In genomic region chr10:118411377-118411776, GRCm38 (mm10) we compare ENCODE assay signal across 10 mouse cellular contexts. TPM values are rescaled to one million over a fixed set of nuclear protein-coding genes. Genes with fewer than 3 reads are reported as not detected.
DNase-seq lines count a peak whose midpoint lies in the region; ATAC-seq and TF ChIP-seq lines count a peak whose summit lies in the region.
"Had no signal": no experiment of that assay in that cellular context is flagged by ENCODE, and none has a peak within 500 bp of the region (broad histone marks: within the 10 kb centered on the region; RNA-seq: fewer than 3 reads in every experiment).

No protein-coding gene starts in this region.

- DNase-seq in kidney, adult 2 months: no peak
- no peak for DNase-seq in testis, postnatal 14 days (ENCODE audit: low spot score)
- peak; percentile 19 for DNase-seq in embryonic facial prominence, embryonic 10.5 days (ENCODE audit: low spot score)
- DNase-seq in testis, postnatal 10 days (ENCODE audit: low spot score): peak; percentile 53
- no peak for DNase-seq in right cerebral cortex, postnatal 4 days
- no peak for DNase-seq in midbrain, embryonic 10.5 days (ENCODE audit: low spot score)
- DNase-seq: thymus, postnatal 25 days had no signal

- no peak overlapping the region for H3K4me3 ChIP-seq in kidney, adult 2 months (ENCODE audit: insufficient read depth, low read depth, low read length)
- H3K4me3 ChIP-seq in kidney, embryonic 14.5 days (ENCODE audit: low read length): no peak overlapping the region
- H3K4me3 ChIP-seq in testis, adult 2 months (ENCODE audit: control insufficient read depth, low read depth, low read length): no peak overlapping the region
- no peak overlapping the region for H3K4me3 ChIP-seq in embryonic facial prominence, embryonic 10.5 days
- no peak overlapping the region for H3K4me3 ChIP-seq in midbrain, embryonic 10.5 days

- H3K4me2 ChIP-seq in kidney, embryonic 14.5 days (replicated peaks; ENCODE audit: low read depth, low read length): no peak overlapping the region

- no peaks in the 10 kb centered on the region for H3K36me3 ChIP-seq in kidney, adult 2 months (ENCODE audit: control insufficient read depth, insufficient read depth, low read length)
- H3K36me3 ChIP-seq in kidney, embryonic 14.5 days (ENCODE audit: control insufficient read depth, insufficient read depth, low read length): no peaks in the 10 kb centered on the region
- H3K36me3 ChIP-seq in testis, adult 2 months (ENCODE audit: control insufficient read depth, insufficient read depth, low read length): no peaks in the 10 kb centered on the region
- H3K36me3 ChIP-seq in embryonic facial prominence, embryonic 10.5 days (replicated peaks): no peaks in the 10 kb centered on the region
- no peaks in the 10 kb centered on the region for H3K36me3 ChIP-seq in midbrain, embryonic 10.5 days

- no peak for TF ChIP-seq POLR2A in kidney, adult 2 months (IDR thresholded peaks at IDR 0.05; ENCODE audit: low read depth, low read length)
- no peak for TF ChIP-seq POLR2A in testis, adult 2 months (IDR thresholded peaks at IDR 0.05; ENCODE audit: control insufficient read depth, low read depth, low read length)

- TF ChIP-seq CTCF in kidney, adult 2 months (conservative IDR thresholded peaks at IDR 0.05; ENCODE audit: insufficient read depth, insufficient read length, low read depth, low read length): peak; percentile 45; the same call in 1 of the 2 replicates
- peak; percentile 33; the same call in 1 of the 2 replicates for TF ChIP-seq CTCF in testis, adult 2 months (IDR thresholded peaks at IDR 0.05; ENCODE audit: control insufficient read depth, insufficient read depth, insufficient replicate concordance, low read depth, low read length)

- no peak for ATAC-seq in kidney, embryonic 14.5 days (ENCODE audit: low FRiP score, low TSS enrichment)

- H3K27ac ChIP-seq in kidney, adult 2 months (ENCODE audit: insufficient read depth, low read depth, low read length): no peak overlapping the region
- H3K27ac ChIP-seq in kidney, embryonic 14.5 days (ENCODE audit: low read depth, low read length): no peak overlapping the region
- H3K27ac ChIP-seq in testis, adult 2 months (ENCODE audit: control insufficient read depth, insufficient read depth, low read depth, low read length): no peak overlapping the region
- no peak overlapping the region for H3K27ac ChIP-seq in embryonic facial prominence, embryonic 10.5 days (replicated peaks)
- H3K27ac ChIP-seq in midbrain, embryonic 10.5 days (replicated peaks): no peak overlapping the region

- no peak overlapping the region for H3K9ac ChIP-seq in kidney, embryonic 14.5 days (ENCODE audit: low read depth, low read length)

- no peaks in the 10 kb centered on the region for H3K9me3 ChIP-seq in kidney, embryonic 14.5 days (ENCODE audit: control insufficient read depth, low read length)
- H3K9me3 ChIP-seq in embryonic facial prominence, embryonic 10.5 days: no peaks in the 10 kb centered on the region
- H3K9me3 ChIP-seq in midbrain, embryonic 10.5 days (replicated peaks): no peaks in the 10 kb centered on the region

- H3K4me1 ChIP-seq in kidney, adult 2 months (ENCODE audit: control insufficient read depth, insufficient read depth, low read length): no peaks in the 10 kb centered on the region
- no peaks in the 10 kb centered on the region for H3K4me1 ChIP-seq in kidney, embryonic 14.5 days (ENCODE audit: control insufficient read depth, insufficient read depth, low read length)
- H3K4me1 ChIP-seq in testis, adult 2 months (ENCODE audit: control insufficient read depth, insufficient read depth, low read length): no peaks in the 10 kb centered on the region
- H3K4me1 ChIP-seq in embryonic facial prominence, embryonic 10.5 days: no peaks in the 10 kb centered on the region
- peaks cover 3% of the 10 kb centered on the region; the same call in 1 of the 2 replicates for H3K4me1 ChIP-seq in midbrain, embryonic 10.5 days

- no peaks in the 10 kb centered on the region for H3K27me3 ChIP-seq in kidney, adult 2 months (replicated peaks; ENCODE audit: control insufficient read depth, insufficient read depth, low read length)
- no peaks in the 10 kb centered on the region for H3K27me3 ChIP-seq in kidney, embryonic 14.5 days (ENCODE audit: control insufficient read depth, insufficient read depth, low read length)
- no peaks in the 10 kb centered on the region for H3K27me3 ChIP-seq in testis, adult 2 months (ENCODE audit: control insufficient read depth, insufficient read depth, low read length)
- H3K27me3 ChIP-seq in embryonic facial prominence, embryonic 10.5 days (replicated peaks; ENCODE audit: low read depth, poor library complexity, severe bottlenecking): no peaks in the 10 kb centered on the region
- H3K27me3 ChIP-seq in midbrain, embryonic 10.5 days (ENCODE audit: low read depth, poor library complexity, severe bottlenecking): no peaks in the 10 kb centered on the region

RNA-seq across cellular contexts. Expression of gene Ifng, which starts 29.5 kb away (rescaled TPM):
- not detected in 2 replicates for polyA plus RNA-seq in kidney, adult 2 months (2012; rRNA removed)
- not detected in 2 replicates for polyA plus RNA-seq in kidney, embryonic 14.5 days (2014; fragmentation: Nextera tagmentation; extraction: Ambion mirVana)
- not detected in 2 replicates for polyA plus RNA-seq in testis, adult 2 months (2012; rRNA removed)
- not detected in 2 replicates for polyA plus RNA-seq in embryonic facial prominence, embryonic 10.5 days (2016; fragmentation: Nextera tagmentation; extraction: Ambion mirVana)
- not detected in 2 replicates for polyA plus RNA-seq in midbrain, embryonic 10.5 days (2016; fragmentation: Nextera tagmentation; extraction: Ambion mirVana)
- polyA plus RNA-seq: intestine, embryonic 14.5 days had no signal

RNA-seq across cellular contexts. Expression of gene Gm9049, which starts 57.5 kb away (rescaled TPM):
- polyA plus RNA-seq in kidney, adult 2 months (2012; rRNA removed): not detected in 2 replicates
- polyA plus RNA-seq in kidney, embryonic 14.5 days (2014; fragmentation: Nextera tagmentation; extraction: Ambion mirVana): not detected in 2 replicates
- polyA plus RNA-seq in testis, adult 2 months (2012; rRNA removed): not detected in 2 replicates
- polyA plus RNA-seq in embryonic facial prominence, embryonic 10.5 days (2016; fragmentation: Nextera tagmentation; extraction: Ambion mirVana): 0.13 TPM in 1 of 2 replicates, not detected in the other
- 0.06 and 0.12 TPM in 2 replicates for polyA plus RNA-seq in midbrain, embryonic 10.5 days (2016; fragmentation: Nextera tagmentation; extraction: Ambion mirVana)
- polyA plus RNA-seq: intestine, embryonic 14.5 days had no signal

Comparison
In these comparisons a context has a peak if more than half of its experiments do, and no peak if none do; other contexts are left out.
1. DNase-seq: peak in embryonic facial prominence, embryonic 10.5 days (single experiment) and testis, postnatal 10 days (single experiment); none in kidney, adult 2 months (single experiment), testis, postnatal 14 days (single experiment), right cerebral cortex, postnatal 4 days (single experiment) and midbrain, embryonic 10.5 days (single experiment).